Comparison of ENCODE assay signal across 11 mouse cellular contexts in genomic region chr13:74363176-74363858, GRCm38 (mm10). TPM values are rescaled to one million over a fixed set of nuclear protein-coding genes. Genes with fewer than 3 reads are reported as not detected.
DNase-seq lines count a peak whose midpoint lies in the region; ATAC-seq lines count a peak whose summit lies in the region.
"Had no signal": no experiment of that assay in that cellular context is flagged by ENCODE, and none has a peak within 500 bp of the region (broad histone marks: within the 10 kb centered on the region; RNA-seq: fewer than 3 reads in every experiment).

No protein-coding gene starts in this region.

- H3K4me2 ChIP-seq in heart, embryonic 15.5 days = peak overlapping the region; percentile 61
- H3K4me2 ChIP-seq: embryonic facial prominence, embryonic 13.5 days had no signal

- H3K27me3 ChIP-seq in heart, embryonic 15.5 days = no peaks in the 10 kb centered on the region
- H3K27me3 ChIP-seq: embryonic facial prominence, embryonic 13.5 days had no signal

- peak overlapping the region; percentile 62 for H3K9ac ChIP-seq in heart, embryonic 15.5 days
- H3K9ac ChIP-seq: embryonic facial prominence, embryonic 13.5 days had no signal

- H3K36me3 ChIP-seq in heart, embryonic 15.5 days = peaks cover 20% of the 10 kb centered on the region

- H3K27ac ChIP-seq in heart, embryonic 15.5 days = peak overlapping the region; percentile 93
- H3K27ac ChIP-seq: embryonic facial prominence, embryonic 13.5 days had no signal

- H3K4me3 ChIP-seq in heart, embryonic 15.5 days = peak overlapping the region; percentile 47
- H3K4me3 ChIP-seq: embryonic facial prominence, embryonic 13.5 days had no signal

- peak; percentile 29 for ATAC-seq in frontal cortex, adult (ENCODE audit: low TSS enrichment)
- ATAC-seq in heart, embryonic 15.5 days (replicated peaks; ENCODE audit: insufficient number of reproducible peaks, insufficient read depth, low FRiP score, low read depth) = peak; percentile 24

- 64% methylated on average over 13 of the region's 13 CpGs for WGBS in heart, embryonic 15.5 days

- H3K4me1 ChIP-seq in heart, embryonic 15.5 days (replicated peaks) = peaks cover 20% of the 10 kb centered on the region
- H3K4me1 ChIP-seq: embryonic facial prominence, embryonic 13.5 days had no signal

- H3K9me3 ChIP-seq in heart, embryonic 15.5 days (replicated peaks) = no peaks in the 10 kb centered on the region
- H3K9me3 ChIP-seq: embryonic facial prominence, embryonic 13.5 days; G1E had no signal

- DNase-seq in frontal cortex, postnatal 10 days (ENCODE audit: low spot score in 2 of 2) = no peak
- peak; percentile 12 for DNase-seq in brain, adult 2 months (ENCODE audit: low read depth, low spot score)
- DNase-seq in kidney, postnatal 25 days = peak; percentile 5 to 63
- DNase-seq in right cerebral cortex, postnatal 25 days = no peak
- no peak for DNase-seq in frontal cortex, postnatal 25 days (ENCODE audit: low spot score in 2 of 2)
- DNase-seq in embryo, embryonic 11 days = no peak
- DNase-seq: layer of hippocampus, postnatal 36 days had no signal

RNA-seq across cellular contexts. Expression of gene Lrrc14b, which starts 0.5 kb away (rescaled TPM):
- 8.4 and 10.2 TPM in 2 replicates for polyA plus RNA-seq in heart, embryonic 15.5 days (2015; fragmentation: Nextera tagmentation; extraction: Ambion mirVana)
- polyA plus RNA-seq: embryonic facial prominence, embryonic 13.5 days; G1E had no signal

RNA-seq across cellular contexts. Expression of gene Ccdc127, which starts 13.2 kb away (rescaled TPM):
- 43.9 and 51.2 TPM in 2 replicates for polyA plus RNA-seq in heart, embryonic 15.5 days (2015; fragmentation: Nextera tagmentation; extraction: Ambion mirVana)

RNA-seq across cellular contexts. Expression of gene Sdha, which starts 13.2 kb away (rescaled TPM):
- polyA plus RNA-seq in heart, embryonic 15.5 days (2015; fragmentation: Nextera tagmentation; extraction: Ambion mirVana) = 551 and 562 TPM in 2 replicates

RNA-seq across cellular contexts. Expression of gene Zfp72, which starts 27.3 kb away (rescaled TPM):
- polyA plus RNA-seq in heart, embryonic 15.5 days (2015; fragmentation: Nextera tagmentation; extraction: Ambion mirVana) = 3.8 and 4.8 TPM in 2 replicates

RNA-seq across cellular contexts. Expression of gene Ftl1-ps1, which starts 36.2 kb away (rescaled TPM):
- polyA plus RNA-seq in heart, embryonic 15.5 days (2015; fragmentation: Nextera tagmentation; extraction: Ambion mirVana) = 57.7 and 65.8 TPM in 2 replicates

Comparison
In these comparisons a context has a peak if more than half of its experiments do, and no peak if none do; other contexts are left out.
1. DNase-seq: peak in brain, adult 2 months (single experiment) and kidney, postnatal 25 days (2 of 2); none in frontal cortex, postnatal 10 days (0 of 2), right cerebral cortex, postnatal 25 days (single experiment), frontal cortex, postnatal 25 days (0 of 2) and embryo, embryonic 11 days (single experiment).